Mouse (Mus musculus): ENCODE measurements around the gene Slc35a3.

DNA sequence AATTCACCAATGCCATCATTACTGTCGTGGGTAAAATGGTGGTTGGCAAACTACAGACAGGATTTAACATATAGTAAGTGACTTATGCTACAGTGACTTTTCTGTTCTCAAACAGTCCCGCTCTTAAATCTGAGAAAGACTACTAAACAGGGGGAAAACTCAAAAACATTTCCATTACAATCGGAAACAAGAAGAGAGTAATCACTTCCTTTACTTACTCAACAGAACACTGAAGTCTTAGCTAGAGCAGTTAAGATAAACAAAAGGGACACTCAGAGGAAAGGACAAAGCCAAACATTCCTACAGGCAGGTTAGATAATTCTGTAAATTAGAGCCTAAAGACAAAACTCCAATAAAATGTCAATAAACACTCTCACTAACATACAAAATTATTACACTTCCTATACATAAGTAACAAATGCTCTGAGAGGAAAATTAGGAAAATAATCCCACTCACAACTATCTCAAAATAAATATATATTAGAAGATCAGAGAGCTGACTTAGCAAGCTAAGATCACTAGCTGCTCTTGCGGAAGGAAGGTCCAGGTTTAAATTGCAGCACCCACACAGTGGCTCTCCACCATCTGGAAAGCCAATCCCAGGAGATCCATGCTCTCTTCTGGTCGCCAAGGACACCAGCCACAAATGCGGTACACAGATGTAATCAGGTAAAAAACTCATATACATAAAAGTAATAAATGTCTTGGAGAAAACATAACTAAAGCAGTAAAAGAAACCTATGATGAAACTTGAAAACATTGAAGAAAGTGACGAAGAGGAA, 56.3 kb downstream of the Slc35a3 start:
- TF ChIP-seq POLR2A (IDR thresholded peaks at IDR 0.05; ENCODE audit: borderline replicate concordance, extremely low read depth, insufficient read depth, insufficient read length, poor library complexity, severe bottlenecking) (no peak), CTCF (IDR thresholded peaks at IDR 0.05; ENCODE audit: borderline replicate concordance, extremely low read depth, insufficient read depth, insufficient read length) (no peak)
